Mouse (Mus musculus) kidney, postnatal 25 days (tissue): ENCODE results near the gene Myo18b.

Experiments used
- DNase-seq, 2 experiments: peaks; one replicate each; pipeline ENCODE4 v3.0.0; 2021; ENCODE audit warnings: mixed read lengths in 2 of 2

The Myo18b gene

GRCm38 (mm10) chr5:112876846-112877390, 19.2 kb downstream of the Myo18b start:
- peak; percentile 31 to 65 for DNase-seq

GRCm38 (mm10) chr5:112872999-112873398, 23.2 kb downstream of the Myo18b start:
- no peak for DNase-seq

DNA sequence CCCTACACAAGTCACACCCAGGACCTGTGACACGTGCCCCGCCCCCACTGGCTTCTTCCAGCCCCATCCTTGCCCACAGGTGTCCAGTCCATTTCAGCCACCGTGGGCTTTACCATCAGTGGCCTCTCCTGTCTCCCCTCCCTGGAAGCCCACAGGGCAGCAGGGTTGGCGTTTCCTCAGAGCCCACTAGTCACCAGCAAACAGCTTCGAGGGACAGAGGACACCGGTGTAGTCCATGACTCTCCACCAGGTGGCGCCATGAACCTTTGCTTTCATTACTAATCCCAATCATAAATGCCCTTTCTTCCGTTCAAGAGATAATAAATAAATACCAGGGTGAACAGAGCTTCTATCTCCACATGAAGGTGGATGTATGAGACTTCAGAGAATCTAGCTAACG, 25.4 kb downstream of the Myo18b start:
- peak; percentile 66 to 86 for DNase-seq

DNA sequence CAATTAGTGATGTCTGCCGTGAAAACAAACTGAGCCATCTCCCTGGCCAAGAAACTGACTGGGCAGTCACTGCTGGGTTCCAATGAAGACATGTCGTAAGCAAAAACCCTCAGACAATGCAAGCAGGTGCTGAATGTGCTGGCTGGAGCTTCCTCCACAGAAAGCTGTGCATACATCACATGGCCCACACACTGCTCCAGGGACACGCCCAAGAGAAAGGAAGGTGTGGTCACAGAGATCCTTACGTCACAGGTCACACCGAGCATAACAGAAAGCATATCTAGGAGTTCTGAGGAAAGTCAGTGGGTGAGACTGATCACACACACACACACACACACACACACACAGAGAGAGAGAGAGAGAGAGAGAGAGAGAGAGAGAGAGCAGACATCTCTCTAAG, 27.5 kb downstream of the Myo18b start:
- DNase-seq = no peak

- DNase-seq = peak in 1 of 2 experiments; percentile 51
Measured at GRCm38 (mm10) chr5:112864719-112865367, 31.3 kb downstream of the Myo18b start.

DNA sequence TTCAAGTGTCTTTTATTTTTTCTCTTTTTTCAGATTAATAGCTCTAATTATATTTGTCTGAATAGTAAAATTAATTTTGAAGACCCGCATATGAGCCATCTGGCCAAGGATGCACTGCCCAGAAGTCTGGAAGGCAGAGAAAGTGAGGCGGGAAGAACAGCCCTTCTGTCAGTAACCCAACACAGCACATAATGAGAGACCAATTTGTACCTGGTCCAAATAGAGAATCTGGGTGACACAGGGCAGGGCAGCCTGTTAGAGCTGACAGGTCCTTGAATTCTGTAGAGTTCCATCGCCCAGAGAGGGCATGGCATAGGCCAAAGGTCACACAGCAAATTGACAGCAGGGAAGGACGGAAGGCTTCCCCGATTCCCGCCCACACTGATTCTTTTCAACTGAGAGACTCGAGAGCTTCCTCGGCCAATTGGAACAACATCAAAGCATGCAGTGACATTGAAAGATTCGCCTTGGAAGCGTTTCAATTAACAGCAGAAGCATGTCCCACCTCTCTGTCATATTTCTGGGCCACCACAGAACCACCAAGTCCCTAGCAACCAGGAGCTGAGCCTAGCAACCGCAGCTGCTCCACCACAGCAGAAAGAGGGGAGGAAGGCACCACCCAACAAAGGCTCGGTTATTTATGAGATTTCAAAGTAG, 36.7 kb downstream of the Myo18b start:
- DNase-seq = peak; percentile 54 to 65

DNA sequence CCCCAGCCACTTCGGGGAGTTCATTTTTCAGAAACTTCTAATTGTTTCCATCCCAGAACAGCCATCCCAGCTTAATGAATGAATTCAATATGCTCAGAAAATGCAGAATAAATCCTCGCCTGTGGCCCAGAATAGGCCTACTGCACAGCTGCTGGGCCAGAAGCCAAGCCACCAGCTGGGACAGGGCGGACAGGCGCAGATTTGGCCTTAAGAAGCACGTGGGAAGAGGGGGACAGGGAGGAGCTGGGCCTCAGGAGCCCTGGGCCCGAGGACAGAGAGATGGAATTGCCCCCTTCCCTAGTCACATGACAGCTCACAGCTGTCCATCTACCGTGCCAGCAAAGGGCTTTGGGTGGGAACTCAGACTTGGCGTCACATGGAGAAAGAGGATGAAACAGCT, 43.0 kb downstream of the Myo18b start:
- peak; percentile 58 to 68 for DNase-seq

DNA sequence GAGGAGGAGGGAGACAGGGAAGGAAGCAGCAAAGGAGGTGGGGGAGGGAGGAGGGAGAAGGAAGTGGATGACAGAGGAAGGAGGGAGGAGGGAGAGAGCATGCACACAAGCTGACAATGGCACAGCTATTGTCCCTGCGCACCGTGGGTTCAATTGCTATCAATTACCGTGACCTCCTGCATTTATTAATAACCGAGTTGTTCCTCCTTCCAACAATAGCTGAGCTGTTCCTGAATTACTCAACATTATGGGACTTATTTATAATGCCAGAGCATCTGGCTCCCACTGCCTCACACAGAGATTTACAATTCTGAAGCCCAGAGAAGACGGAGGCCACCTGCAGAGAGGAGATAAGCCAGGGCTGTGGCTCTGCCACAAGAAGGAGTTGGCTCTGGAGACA, 44.8 kb downstream of the Myo18b start:
- DNase-seq = no peak

DNA sequence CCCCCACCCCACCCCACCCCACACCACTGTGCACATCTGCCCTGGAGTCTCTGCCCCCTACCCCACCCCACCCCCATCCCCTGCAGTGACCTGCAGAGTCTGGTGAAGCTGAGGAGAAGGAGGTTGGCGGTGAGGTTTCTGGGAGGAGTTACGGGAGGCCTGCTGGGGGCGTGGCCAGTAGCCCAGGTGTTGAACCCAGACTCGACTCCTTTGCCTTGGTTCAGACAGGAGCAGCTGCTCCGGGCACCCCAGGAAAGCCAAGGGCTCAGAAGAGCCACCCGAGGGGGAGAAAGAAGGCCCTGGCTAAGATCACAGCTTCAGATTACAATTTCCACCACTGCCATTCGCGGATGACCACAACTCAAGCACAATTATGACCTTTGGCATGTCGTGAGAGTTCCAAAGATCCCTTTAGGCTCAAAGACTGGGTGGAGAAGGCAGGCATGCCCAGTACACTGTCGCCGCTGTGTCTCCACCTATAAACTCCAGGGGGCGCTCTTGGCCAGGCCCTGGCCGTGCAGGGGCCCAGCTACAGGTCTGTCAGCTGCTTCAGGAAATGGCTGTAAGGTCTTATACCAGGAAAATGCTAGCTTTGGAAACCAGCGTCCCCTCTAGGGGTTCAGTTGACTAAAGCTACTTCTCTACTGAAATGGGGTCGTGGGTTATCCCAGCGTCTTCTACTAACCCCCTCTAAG, 47.4 kb downstream of the Myo18b start:
- peak; percentile 40 to 48 for DNase-seq

DNA sequence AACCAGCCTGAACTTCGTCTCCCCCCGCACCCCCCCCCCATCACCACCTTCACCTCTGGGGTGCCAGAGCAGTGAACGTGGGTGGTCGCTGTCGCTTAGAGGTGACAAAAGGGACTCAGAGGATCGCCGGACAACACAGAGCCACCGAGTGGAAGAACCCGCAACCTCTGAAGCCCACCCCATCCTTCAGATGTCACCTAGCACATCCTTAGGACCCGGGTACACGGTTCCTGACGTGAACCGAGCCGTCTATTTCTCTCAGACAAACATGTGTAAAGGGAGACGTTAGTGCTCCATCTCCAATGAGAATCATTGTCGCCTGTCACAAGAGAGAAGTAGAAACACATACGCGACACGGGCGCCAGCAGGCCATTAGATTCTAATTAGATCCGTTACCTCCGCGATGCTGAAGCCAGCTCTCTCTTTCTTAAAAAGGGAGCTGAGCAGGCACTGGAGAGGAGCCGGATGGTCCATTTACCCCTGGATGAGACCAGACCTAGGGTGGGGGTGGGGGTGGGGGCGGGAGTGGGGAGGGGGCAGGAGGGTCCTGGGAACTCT, 48.1 kb downstream of the Myo18b start:
- DNase-seq = no peak

- DNase-seq = no peak
Measured at GRCm38 (mm10) chr5:112846146-112846545, 50.0 kb downstream of the Myo18b start.

GRCm38 (mm10) chr5:112844460-112844859, 51.7 kb downstream of the Myo18b start:
- no peak for DNase-seq

GRCm38 (mm10) chr5:112843676-112844257, 52.4 kb downstream of the Myo18b start:
- no peak for DNase-seq

DNA sequence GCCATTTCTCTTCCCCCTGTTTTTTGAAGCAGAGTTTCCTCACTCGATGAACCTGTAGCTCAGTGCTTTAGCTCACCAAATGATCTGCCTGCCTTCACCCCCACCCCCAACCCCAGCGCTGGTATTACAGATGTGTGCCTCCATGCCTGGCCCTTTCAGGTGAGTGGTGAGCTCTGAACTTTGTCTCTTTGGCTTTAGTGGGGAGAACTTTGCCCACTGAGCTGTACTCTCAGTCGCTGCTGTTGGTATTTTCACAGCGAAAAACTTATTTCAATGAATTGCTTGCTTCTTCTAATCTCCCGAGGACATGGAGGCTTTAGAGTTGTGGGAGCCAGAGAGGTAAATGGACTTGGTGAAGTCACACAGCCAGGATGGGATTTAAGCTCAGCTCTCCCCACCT, 53.5 kb downstream of the Myo18b start:
- no peak for DNase-seq

DNA sequence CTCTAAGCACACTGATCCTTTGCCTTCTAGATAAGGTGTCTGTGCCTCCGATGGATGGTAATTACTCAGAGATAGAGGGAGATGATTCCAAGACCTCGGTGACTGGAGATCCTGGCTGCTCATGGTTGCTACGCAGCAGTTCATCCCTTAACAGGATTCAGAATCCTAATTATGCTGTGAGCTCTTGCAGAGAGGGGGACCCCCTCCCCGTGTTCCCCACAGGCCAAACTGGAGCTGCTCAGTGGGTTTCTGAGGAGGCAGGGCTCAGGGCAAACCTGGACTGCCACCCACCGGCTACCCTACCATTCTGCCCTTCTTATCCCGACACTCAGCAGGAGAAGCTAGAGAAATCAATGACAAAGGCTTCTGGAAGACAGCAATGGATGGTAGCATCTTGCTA, 54.3 kb downstream of the Myo18b start:
- no peak for DNase-seq

GRCm38 (mm10) chr5:112834896-112835295, 61.3 kb downstream of the Myo18b start:
- DNase-seq = no peak

GRCm38 (mm10) chr5:112833866-112834265, 62.3 kb downstream of the Myo18b start:
- DNase-seq = no peak

DNA sequence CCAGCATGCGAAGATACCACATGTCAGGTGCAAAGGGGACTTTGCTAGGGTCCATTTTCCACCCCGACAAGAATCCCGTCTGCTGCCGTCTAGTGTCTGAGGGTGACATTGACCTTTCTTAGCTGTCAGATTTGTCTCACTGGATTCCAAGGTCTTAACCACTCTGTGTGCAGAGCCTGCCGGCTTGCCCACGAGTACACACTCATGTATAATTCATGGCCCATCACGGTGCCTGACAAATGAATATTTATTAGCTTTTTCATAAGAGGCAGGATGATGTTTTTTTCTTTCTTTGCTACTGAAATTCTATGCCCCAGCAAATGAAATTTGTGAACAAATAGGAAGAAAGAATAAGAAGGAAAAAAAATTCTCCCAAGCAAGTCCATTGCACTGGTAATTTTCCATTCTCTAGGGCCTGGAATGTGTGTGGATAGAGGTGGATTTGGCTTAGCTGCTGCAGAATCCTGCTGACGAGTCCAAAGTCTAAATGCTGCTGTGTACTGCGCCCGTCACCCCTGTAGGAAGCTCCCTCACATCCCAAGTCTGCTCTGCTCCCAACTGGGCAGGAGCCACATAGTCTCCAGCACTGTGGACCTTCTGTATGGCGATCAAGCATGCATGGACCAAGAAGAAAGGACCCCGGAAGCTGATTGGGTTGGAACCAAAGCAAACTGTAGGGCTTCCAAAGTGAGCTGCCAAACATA, 70.9 kb downstream of the Myo18b start:
- DNase-seq = no peak

DNA sequence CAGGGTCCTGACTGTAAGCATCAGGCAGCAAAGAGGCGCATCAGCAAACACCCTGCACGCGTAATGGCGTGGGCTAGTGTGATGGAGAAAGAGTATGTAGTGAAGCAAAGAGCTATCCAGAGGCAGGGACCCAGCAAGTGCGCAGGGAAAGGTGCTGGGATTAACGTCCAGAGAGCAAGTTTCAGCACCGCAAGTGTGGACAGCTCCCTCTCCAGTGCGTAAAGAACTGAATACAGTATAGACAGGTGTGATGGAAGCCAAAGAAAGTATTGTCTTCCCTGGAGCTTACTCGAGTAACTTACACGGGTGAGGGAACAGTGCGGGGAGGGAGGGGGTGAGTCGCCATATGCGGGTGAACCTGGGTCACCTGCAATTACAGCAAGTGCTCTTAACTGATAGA, 71.8 kb downstream of the Myo18b start:
- peak; percentile 45 to 67 for DNase-seq

- no peak for DNase-seq
Measured at GRCm38 (mm10) chr5:112822426-112822825, 73.7 kb downstream of the Myo18b start.

GRCm38 (mm10) chr5:112815051-112815450, 81.1 kb downstream of the Myo18b start:
- no peak for DNase-seq

DNA sequence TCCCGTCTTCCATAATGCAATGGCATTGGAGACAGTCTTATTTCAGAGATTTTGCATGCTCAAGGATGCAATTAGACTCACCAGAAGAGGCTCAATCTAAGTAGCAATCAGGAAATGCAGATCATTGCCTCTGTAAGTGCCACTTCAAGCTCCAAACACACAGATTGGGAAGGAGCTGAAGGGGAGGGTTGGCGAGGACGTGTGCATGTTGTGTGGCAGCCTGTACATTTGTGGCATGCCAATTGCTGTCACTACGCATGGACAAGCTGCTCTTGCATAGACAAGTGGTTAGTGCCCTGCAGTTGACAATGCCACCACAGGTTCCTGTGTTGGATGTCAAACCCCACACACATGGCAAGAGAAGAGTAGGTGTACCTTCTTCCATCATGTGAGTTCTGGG, 88.5 kb downstream of the Myo18b start:
- DNase-seq = no peak
